Mouse (Mus musculus): Measurements from ENCODE around the gene Asb11. TPM values are rescaled to one million over a fixed set of nuclear protein-coding genes. Genes with fewer than 3 reads are reported as not detected.
A peak's percentile ranks its signal among the peaks of the same experiment; 100 is the strongest.

Asb11 gene
- 0.72 TPM in 1 of 2 replicates, not detected in the other for polyA plus RNA-seq (2015; fragmentation: Nextera tagmentation; extraction: Ambion mirVana)

DNA sequence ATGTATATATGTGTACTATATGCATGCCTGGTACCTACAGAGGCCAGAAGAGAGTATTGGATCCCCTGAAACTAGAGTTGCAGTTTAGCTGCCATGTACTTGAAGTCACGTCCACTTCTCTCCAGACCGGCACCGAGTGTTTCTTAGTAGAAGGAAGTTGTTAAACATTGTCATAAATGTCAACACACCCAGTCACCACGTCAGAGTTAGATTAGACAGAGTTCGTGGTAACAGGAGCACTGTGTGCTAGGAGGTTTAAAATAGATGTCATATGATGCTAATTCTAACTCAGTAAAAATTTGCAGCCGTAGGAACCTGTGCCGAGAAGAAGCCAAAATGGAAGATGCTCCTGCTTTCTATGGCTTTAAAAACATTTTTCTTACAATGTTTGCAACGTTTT lies at the start of gene Asb11:
TSS of gene Asb11 (plus strand) at position 286 of the 400 bp plus-strand sequence.
- Histone ChIP-seq H3K4me3 (replicated peaks; ENCODE audit: low read length) (no peak within 1 kb of the TSS), H3K27ac (ENCODE audit: low read length) (no peak within 1 kb of the TSS), H3K36me3 (ENCODE audit: control insufficient read depth, insufficient read depth, low read length) (no peaks in the 10 kb centered on the region), H3K9me3 (replicated peaks; ENCODE audit: control insufficient read depth, low read length) (no peaks in the 10 kb centered on the region), H3K27me3 (ENCODE audit: control insufficient read depth, insufficient read depth, low read length) (peaks cover 4% of the 10 kb centered on the region; the same call in 1 of the 2 replicates), H3K4me2 (ENCODE audit: low read depth, low read length) (no peak within 1 kb of the TSS), H3K9ac (ENCODE audit: low read length) (no peak within 1 kb of the TSS), H3K4me1 (ENCODE audit: control insufficient read depth, insufficient read depth, low read length) (no peaks in the 10 kb centered on the region)
- 56% methylated on average over 8 of the region's 8 CpGs for WGBS
- no peak for ATAC-seq (ENCODE audit: insufficient read depth, low FRiP score)

DNA sequence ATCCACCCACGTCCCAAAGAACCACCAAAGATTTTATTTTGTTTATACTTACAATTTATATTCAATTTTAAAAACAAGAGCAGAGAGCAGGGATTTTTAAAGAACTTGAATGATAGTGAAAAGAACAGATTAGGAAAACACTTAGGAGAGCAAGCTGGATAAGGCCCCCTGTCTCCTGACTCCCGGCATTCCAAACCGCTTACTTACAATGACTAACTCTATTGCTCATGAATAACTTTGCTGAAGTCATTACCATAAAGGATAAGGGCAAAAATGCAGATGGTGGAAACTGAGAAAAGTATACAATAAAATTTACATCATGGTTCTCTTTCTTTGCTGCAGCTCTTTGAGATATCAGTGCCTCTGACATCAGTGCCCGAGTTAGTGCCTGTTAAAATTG lies 42.7 kb upstream of the Asb11 start:
- Histone ChIP-seq H3K9ac (ENCODE audit: low read length) (no peak overlapping the region), H3K4me3 (replicated peaks; ENCODE audit: low read length) (no peak overlapping the region), H3K36me3 (ENCODE audit: control insufficient read depth, insufficient read depth, low read length) (no peaks in the 10 kb centered on the region), H3K4me1 (ENCODE audit: control insufficient read depth, insufficient read depth, low read length) (no peaks in the 10 kb centered on the region), H3K4me2 (ENCODE audit: low read depth, low read length) (no peak overlapping the region), H3K27me3 (ENCODE audit: control insufficient read depth, insufficient read depth, low read length) (peaks cover 3% of the 10 kb centered on the region; the same call in 1 of the 2 replicates), H3K27ac (ENCODE audit: low read length) (no peak overlapping the region), H3K9me3 (replicated peaks; ENCODE audit: control insufficient read depth, low read length) (no peaks in the 10 kb centered on the region)
- 73% methylated on average over 4 of the region's 4 CpGs for WGBS
- no peak for ATAC-seq (ENCODE audit: insufficient read depth, low FRiP score)

DNA sequence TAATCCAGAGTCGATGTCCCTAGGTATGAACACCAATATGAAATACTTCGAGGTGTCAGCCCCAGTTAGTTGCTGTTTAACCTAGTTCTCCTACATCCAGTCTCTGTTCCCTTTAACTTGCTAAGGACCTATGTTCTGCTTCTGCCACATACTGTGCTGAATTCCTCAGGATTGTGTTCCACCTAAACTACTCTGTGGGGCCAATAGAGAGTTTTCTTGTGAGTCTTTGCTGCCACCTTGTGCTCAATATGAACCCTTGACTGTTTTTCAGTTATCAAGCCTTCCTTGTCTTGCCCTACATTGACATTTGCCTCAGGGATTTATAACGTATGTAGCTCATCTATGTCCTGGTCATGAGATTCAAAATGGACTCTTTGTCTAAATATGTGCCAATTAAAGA lies 38.3 kb upstream of the Asb11 start:
- Histone ChIP-seq H3K4me2 (ENCODE audit: low read depth, low read length) (no peak overlapping the region), H3K27ac (ENCODE audit: low read length) (no peak overlapping the region), H3K9me3 (replicated peaks; ENCODE audit: control insufficient read depth, low read length) (no peaks in the 10 kb centered on the region), H3K9ac (ENCODE audit: low read length) (no peak overlapping the region), H3K4me1 (ENCODE audit: control insufficient read depth, insufficient read depth, low read length) (no peaks in the 10 kb centered on the region), H3K27me3 (ENCODE audit: control insufficient read depth, insufficient read depth, low read length) (no peaks in the 10 kb centered on the region), H3K4me3 (replicated peaks; ENCODE audit: low read length) (no peak overlapping the region), H3K36me3 (ENCODE audit: control insufficient read depth, insufficient read depth, low read length) (no peaks in the 10 kb centered on the region)
- peak; percentile 47; the same call in 1 of the 2 replicates for ATAC-seq (ENCODE audit: insufficient read depth, low FRiP score)
- 57% methylated on average over 3 of the region's 3 CpGs for WGBS

- Histone ChIP-seq H3K36me3 (ENCODE audit: control insufficient read depth, insufficient read depth, low read length) (no peaks in the 10 kb centered on the region), H3K9ac (ENCODE audit: low read length) (no peak overlapping the region), H3K9me3 (replicated peaks; ENCODE audit: control insufficient read depth, low read length) (no peaks in the 10 kb centered on the region), H3K4me1 (ENCODE audit: control insufficient read depth, insufficient read depth, low read length) (no peaks in the 10 kb centered on the region), H3K4me3 (replicated peaks; ENCODE audit: low read length) (no peak overlapping the region), H3K4me2 (ENCODE audit: low read depth, low read length) (no peak overlapping the region), H3K27ac (ENCODE audit: low read length) (no peak overlapping the region), H3K27me3 (ENCODE audit: control insufficient read depth, insufficient read depth, low read length) (no peaks in the 10 kb centered on the region)
- ATAC-seq (ENCODE audit: insufficient read depth, low FRiP score) = no peak
Measured at GRCm38 (mm10) chrX:164405080-164405649, 31.6 kb upstream of the Asb11 start.

DNA sequence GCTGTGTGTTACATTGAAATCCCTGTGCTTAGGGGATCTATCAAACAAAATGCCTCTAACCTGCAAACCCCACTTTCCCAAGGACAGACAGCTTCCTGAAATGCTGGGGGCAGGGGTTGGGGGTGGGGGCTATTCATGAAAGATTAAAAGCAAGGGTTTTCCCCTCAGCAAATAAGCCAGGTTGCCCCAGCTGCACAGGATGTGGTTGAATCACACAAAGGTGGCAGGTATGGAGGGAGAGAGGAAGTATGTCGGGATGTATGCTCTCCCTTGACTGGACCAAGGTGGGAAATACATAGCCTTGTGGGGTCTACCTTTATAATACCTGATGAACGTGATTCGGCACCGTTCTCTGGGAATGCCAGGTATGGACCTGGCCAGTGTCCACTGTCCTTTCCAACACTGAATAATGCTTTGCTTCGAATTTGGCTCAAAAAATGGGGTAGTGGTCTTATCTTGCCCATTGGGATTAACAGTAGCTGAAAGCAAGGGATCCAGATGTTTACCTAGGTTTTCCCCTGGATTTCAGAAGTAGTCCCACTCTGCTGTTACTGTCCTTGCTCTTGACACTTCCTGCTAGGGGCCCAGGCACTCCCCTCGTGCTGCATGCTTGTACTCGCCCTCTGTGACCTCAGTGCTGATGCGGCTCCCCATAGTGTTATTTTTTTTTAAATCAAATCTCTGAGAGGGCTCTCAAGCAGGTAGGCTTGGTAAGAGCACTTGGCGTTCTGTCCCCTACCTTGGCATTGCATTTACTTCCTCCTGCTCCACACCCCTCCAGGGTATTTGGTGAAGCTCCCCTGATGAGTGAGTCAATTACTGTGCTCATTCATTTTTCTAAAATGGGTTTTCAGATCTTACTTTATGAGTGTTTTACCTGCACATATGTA lies 30.4 kb upstream of the Asb11 start:
- Histone ChIP-seq H3K4me2 (ENCODE audit: low read depth, low read length) (no peak overlapping the region), H3K4me3 (replicated peaks; ENCODE audit: low read length) (no peak overlapping the region), H3K27me3 (ENCODE audit: control insufficient read depth, insufficient read depth, low read length) (no peaks in the 10 kb centered on the region), H3K4me1 (ENCODE audit: control insufficient read depth, insufficient read depth, low read length) (no peaks in the 10 kb centered on the region), H3K9ac (ENCODE audit: low read length) (no peak overlapping the region), H3K27ac (ENCODE audit: low read length) (no peak overlapping the region), H3K9me3 (replicated peaks; ENCODE audit: control insufficient read depth, low read length) (no peaks in the 10 kb centered on the region), H3K36me3 (ENCODE audit: control insufficient read depth, insufficient read depth, low read length) (no peaks in the 10 kb centered on the region)
- WGBS = 70% methylated on average over 9 of the region's 9 CpGs
- no peak for ATAC-seq (ENCODE audit: insufficient read depth, low FRiP score)

DNA sequence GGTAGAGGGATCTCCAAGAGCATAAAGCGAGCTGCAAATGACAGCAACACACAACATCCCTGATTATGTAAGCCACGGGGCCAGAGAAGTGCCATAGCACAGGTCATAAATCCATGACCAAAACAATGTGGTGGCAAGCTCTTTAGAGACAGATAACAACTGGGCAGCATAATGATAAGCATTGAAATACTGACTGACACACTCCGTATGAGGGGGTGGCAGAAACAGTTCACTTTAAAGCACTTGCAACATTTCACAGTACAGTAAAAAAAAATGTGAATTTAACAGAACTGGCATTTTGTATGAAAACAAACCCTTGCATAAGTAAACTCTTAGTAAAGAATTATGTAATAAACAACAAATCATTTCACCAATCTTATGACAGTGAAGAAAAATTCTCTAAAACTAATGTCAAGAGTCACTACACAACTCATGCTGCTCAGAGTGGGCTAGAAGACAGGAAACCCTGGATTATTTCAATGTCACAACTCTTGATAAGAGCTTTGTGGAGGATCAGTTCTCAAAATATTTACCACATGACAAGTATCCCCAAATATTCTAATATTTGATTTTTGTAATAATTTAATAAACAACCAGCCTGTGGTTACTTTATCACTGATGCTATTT lies 28.4 kb upstream of the Asb11 start:
- ATAC-seq (ENCODE audit: insufficient read depth, low FRiP score) = no peak
- no peaks in the 10 kb centered on the region for H3K4me1 ChIP-seq (ENCODE audit: control insufficient read depth, insufficient read depth, low read length)
- 71% methylated on average over 3 of the region's 3 CpGs for WGBS
- H3K27me3 ChIP-seq (ENCODE audit: control insufficient read depth, insufficient read depth, low read length) = no peaks in the 10 kb centered on the region
- no peak overlapping the region for H3K27ac ChIP-seq (ENCODE audit: low read length)
- H3K4me2 ChIP-seq (ENCODE audit: low read depth, low read length) = no peak overlapping the region
- no peak overlapping the region for H3K9ac ChIP-seq (ENCODE audit: low read length)
- H3K9me3 ChIP-seq (replicated peaks; ENCODE audit: control insufficient read depth, low read length) = no peaks in the 10 kb centered on the region
- no peak overlapping the region for H3K4me3 ChIP-seq (replicated peaks; ENCODE audit: low read length)
- no peaks in the 10 kb centered on the region for H3K36me3 ChIP-seq (ENCODE audit: control insufficient read depth, insufficient read depth, low read length)

- 48% methylated on average over 1 of the region's 1 CpGs for WGBS
- ATAC-seq (ENCODE audit: insufficient read depth, low FRiP score) = no peak
- Histone ChIP-seq H3K4me3 (replicated peaks; ENCODE audit: low read length) (no peak overlapping the region), H3K4me2 (ENCODE audit: low read depth, low read length) (no peak overlapping the region), H3K27ac (ENCODE audit: low read length) (no peak overlapping the region), H3K9ac (ENCODE audit: low read length) (no peak overlapping the region), H3K36me3 (ENCODE audit: control insufficient read depth, insufficient read depth, low read length) (no peaks in the 10 kb centered on the region), H3K9me3 (replicated peaks; ENCODE audit: control insufficient read depth, low read length) (no peaks in the 10 kb centered on the region), H3K27me3 (ENCODE audit: control insufficient read depth, insufficient read depth, low read length) (no peaks in the 10 kb centered on the region), H3K4me1 (ENCODE audit: control insufficient read depth, insufficient read depth, low read length) (no peaks in the 10 kb centered on the region)
Measured at GRCm38 (mm10) chrX:164410562-164410961, 26.2 kb upstream of the Asb11 start.

GRCm38 (mm10) chrX:164416803-164417202 lies 20.0 kb upstream of the Asb11 start:
- ATAC-seq (ENCODE audit: insufficient read depth, low FRiP score) = no peak
- Histone ChIP-seq H3K36me3 (ENCODE audit: control insufficient read depth, insufficient read depth, low read length) (no peaks in the 10 kb centered on the region), H3K9me3 (replicated peaks; ENCODE audit: control insufficient read depth, low read length) (no peaks in the 10 kb centered on the region), H3K4me3 (replicated peaks; ENCODE audit: low read length) (no peak overlapping the region), H3K4me1 (ENCODE audit: control insufficient read depth, insufficient read depth, low read length) (no peaks in the 10 kb centered on the region), H3K27me3 (ENCODE audit: control insufficient read depth, insufficient read depth, low read length) (no peaks in the 10 kb centered on the region; the same call in 1 of the 2 replicates), H3K27ac (ENCODE audit: low read length) (no peak overlapping the region), H3K4me2 (ENCODE audit: low read depth, low read length) (no peak overlapping the region), H3K9ac (ENCODE audit: low read length) (no peak overlapping the region)
- 88% methylated on average over 2 of the region's 2 CpGs for WGBS

DNA sequence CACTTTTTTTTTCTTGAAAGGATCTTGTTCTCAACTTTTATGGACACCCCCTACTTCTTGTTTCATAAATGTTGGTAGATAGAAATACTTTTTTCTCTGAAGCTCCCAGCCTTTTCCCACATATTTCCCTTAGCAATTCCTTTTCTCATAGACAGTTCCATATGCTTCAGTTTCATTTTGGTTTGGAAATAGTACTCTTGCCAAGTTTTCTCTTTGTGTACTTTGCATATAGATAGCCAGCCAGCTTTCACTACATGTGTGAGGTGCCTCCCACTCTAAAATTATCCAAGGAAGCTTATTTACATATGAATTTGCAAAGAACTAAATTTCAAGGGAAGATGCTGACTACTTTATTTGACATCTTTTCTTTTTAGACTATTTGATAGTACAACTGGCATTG lies 18.8 kb upstream of the Asb11 start:
- H3K27ac ChIP-seq (ENCODE audit: low read length) = no peak overlapping the region
- no peaks in the 10 kb centered on the region for H3K4me1 ChIP-seq (ENCODE audit: control insufficient read depth, insufficient read depth, low read length)
- H3K4me3 ChIP-seq (replicated peaks; ENCODE audit: low read length) = no peak overlapping the region
- H3K9me3 ChIP-seq (replicated peaks; ENCODE audit: control insufficient read depth, low read length) = no peaks in the 10 kb centered on the region
- no peak overlapping the region for H3K9ac ChIP-seq (ENCODE audit: low read length)
- H3K36me3 ChIP-seq (ENCODE audit: control insufficient read depth, insufficient read depth, low read length) = no peaks in the 10 kb centered on the region
- no peak for ATAC-seq (ENCODE audit: insufficient read depth, low FRiP score)
- H3K27me3 ChIP-seq (ENCODE audit: control insufficient read depth, insufficient read depth, low read length) = no peaks in the 10 kb centered on the region; the same call in 1 of the 2 replicates
- H3K4me2 ChIP-seq (ENCODE audit: low read depth, low read length) = no peak overlapping the region
